Mouse (Mus musculus): ENCODE measurements around the gene Ihh. TPM values are rescaled to one million over a fixed set of nuclear protein-coding genes. Genes with fewer than 3 reads are reported as not detected.

Gene Ihh
- total RNA-seq (2017): not detected in 2 replicates

GRCm38 (mm10) chr1:74951556-74952210 is at the start of gene Ihh:
Gene Ihh, minus strand, starts transcription at chr1:74951672.
- ATAC-seq (replicated peaks in 1 of 2; ENCODE audit: insufficient read depth in 1 of 2, low FRiP score in 2 of 2, low TSS enrichment in 1 of 2, low read depth in 1 of 2, poor library complexity in 2 of 2, severe bottlenecking in 2 of 2): no peak

DNA sequence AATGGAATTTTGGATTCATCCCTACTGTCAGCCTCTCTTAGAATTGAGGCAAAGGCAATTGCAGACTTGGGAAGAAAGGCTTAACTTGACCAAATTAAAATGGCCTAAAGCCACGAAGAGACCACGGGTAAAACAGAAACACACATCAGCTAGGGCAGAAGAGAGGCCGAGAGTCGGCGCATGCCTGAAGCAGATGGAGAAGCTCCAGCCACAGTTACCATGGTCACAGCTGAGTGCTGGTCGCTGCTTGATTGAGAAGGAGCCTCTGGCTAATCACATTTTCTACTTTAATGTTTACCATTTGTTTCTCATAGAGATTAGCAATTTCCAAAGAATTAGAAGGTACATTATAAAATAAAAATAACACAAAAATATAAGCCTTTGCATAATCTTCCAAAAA is 49.7 kb upstream of the Ihh start:
- ATAC-seq (replicated peaks in 1 of 2; ENCODE audit: insufficient read depth in 1 of 2, low FRiP score in 2 of 2, low TSS enrichment in 1 of 2, low read depth in 1 of 2, poor library complexity in 2 of 2, severe bottlenecking in 2 of 2): no peak

DNA sequence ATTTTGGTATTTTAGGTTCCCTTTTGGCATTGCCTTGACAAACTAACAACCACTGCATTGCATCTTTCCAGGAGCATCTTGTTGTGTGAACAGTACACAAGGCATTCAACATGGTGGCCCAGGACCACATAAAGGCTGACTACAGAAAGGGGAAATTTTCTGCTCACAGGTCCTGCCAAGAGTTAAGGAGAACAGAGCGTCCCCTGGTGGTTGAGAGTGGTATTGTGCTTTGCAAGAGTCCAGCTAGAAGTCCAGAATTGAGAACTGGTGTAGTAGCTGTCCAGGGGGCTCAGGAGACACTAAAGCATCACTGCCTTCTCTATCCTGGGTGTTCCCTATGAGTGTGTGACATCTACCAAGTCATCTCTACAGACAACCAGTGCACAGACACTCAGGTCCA is 49.0 kb upstream of the Ihh start:
- peak in 1 of 2 experiments; percentile 32; a peak in 1 of 4 replicates for ATAC-seq (replicated peaks in 1 of 2; ENCODE audit: insufficient read depth in 1 of 2, low FRiP score in 2 of 2, low TSS enrichment in 1 of 2, low read depth in 1 of 2, poor library complexity in 2 of 2, severe bottlenecking in 2 of 2)

DNA sequence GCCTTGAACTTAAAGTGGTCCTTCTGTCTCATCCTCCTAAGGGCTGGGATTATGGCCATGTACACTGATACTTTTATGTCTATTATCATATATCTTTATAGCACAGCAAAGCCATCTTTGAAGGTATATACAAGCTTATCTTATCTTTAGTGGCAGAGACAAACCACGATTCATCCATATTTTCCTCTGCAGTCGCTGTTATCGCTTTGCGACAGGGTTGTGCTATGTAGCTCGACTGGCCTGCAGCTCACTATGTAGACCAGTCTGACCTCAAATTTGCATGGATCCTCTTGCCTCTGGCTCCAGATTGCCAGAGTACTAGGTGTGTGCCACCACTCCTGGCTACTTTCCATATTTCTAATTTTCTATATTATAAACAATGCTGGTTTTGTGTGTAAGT is 47.7 kb upstream of the Ihh start:
- no peak for ATAC-seq (replicated peaks in 1 of 2; ENCODE audit: insufficient read depth in 1 of 2, low FRiP score in 2 of 2, low TSS enrichment in 1 of 2, low read depth in 1 of 2, poor library complexity in 2 of 2, severe bottlenecking in 2 of 2)

GRCm38 (mm10) chr1:74997231-74997630 is 45.8 kb upstream of the Ihh start:
- ATAC-seq (replicated peaks in 1 of 2; ENCODE audit: insufficient read depth in 1 of 2, low FRiP score in 2 of 2, low TSS enrichment in 1 of 2, low read depth in 1 of 2, poor library complexity in 2 of 2, severe bottlenecking in 2 of 2): peak; percentile 32 to 46; a peak in 3 of 4 replicates

- ATAC-seq (replicated peaks in 1 of 2; ENCODE audit: insufficient read depth in 1 of 2, low FRiP score in 2 of 2, low TSS enrichment in 1 of 2, low read depth in 1 of 2, poor library complexity in 2 of 2, severe bottlenecking in 2 of 2): no peak
Measured at GRCm38 (mm10) chr1:74977001-74977400, 25.5 kb upstream of the Ihh start.

GRCm38 (mm10) chr1:74975936-74976335 is 24.5 kb upstream of the Ihh start:
- no peak for ATAC-seq (replicated peaks in 1 of 2; ENCODE audit: insufficient read depth in 1 of 2, low FRiP score in 2 of 2, low TSS enrichment in 1 of 2, low read depth in 1 of 2, poor library complexity in 2 of 2, severe bottlenecking in 2 of 2)

- no peak for ATAC-seq (replicated peaks in 1 of 2; ENCODE audit: insufficient read depth in 1 of 2, low FRiP score in 2 of 2, low TSS enrichment in 1 of 2, low read depth in 1 of 2, poor library complexity in 2 of 2, severe bottlenecking in 2 of 2)
Measured at GRCm38 (mm10) chr1:74973590-74973989, 22.1 kb upstream of the Ihh start.

- ATAC-seq (replicated peaks in 1 of 2; ENCODE audit: insufficient read depth in 1 of 2, low FRiP score in 2 of 2, low TSS enrichment in 1 of 2, low read depth in 1 of 2, poor library complexity in 2 of 2, severe bottlenecking in 2 of 2): no peak
Measured at GRCm38 (mm10) chr1:74971353-74972050, 20.0 kb upstream of the Ihh start.

GRCm38 (mm10) chr1:74967962-74968580 is 16.6 kb upstream of the Ihh start:
- no peak for ATAC-seq (replicated peaks in 1 of 2; ENCODE audit: insufficient read depth in 1 of 2, low FRiP score in 2 of 2, low TSS enrichment in 1 of 2, low read depth in 1 of 2, poor library complexity in 2 of 2, severe bottlenecking in 2 of 2)

DNA sequence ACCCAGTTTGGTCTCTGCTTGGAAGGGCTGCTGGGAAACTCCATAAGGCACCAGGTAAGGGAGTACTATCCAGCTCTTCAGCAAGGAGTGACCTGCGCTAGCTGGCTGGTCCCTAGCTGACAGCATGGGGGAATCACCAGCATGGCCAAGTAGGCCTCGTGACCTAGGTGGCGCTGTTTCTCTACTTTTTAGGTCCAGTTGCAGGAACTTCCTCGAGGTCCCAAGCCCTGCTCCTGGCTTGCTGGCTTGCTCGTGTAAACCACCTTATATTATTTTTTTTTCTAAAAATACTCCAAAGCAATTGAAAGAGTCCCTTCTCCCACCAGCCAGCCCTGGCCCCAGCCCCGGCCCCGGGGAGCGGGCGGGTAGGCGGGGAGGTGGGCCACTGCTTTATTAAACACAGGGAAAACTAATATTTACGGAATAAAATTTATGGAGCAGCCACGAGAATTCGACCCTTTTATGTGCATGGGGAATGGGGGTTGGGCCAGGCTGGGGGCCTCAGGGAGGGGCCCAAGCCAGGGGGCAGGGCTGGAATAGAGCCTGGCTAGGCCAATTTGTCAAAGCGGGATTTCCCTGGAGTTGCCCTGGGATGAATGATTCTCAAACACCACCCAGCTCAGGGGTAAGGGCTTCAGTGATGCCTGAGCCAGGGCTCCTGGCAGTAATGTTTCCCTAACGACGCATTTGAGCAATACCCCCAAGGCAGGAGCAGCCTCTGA is 13.2 kb upstream of the Ihh start:
- peak; percentile 80 to 85 for ATAC-seq (replicated peaks in 1 of 2; ENCODE audit: insufficient read depth in 1 of 2, low FRiP score in 2 of 2, low TSS enrichment in 1 of 2, low read depth in 1 of 2, poor library complexity in 2 of 2, severe bottlenecking in 2 of 2)

DNA sequence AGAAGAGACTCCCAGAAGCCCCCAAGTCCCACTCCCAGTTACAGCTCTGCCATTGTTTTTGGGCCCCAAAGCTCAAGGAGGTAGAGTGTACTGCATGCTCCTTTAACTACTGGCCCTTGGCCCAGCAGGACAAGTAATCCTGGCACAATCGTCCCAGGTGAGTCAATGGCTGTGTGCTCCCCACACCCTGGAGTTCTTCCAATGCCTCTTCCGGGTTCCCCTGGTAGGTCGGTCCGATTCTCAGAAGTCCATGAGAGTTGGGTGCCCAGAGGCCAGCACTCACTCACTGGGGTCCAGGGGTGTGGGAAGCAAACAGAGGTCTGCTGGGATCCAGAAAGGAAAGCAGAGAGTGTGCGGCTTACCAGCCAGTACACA is 11.4 kb upstream of the Ihh start:
- no peak for ATAC-seq (replicated peaks in 1 of 2; ENCODE audit: insufficient read depth in 1 of 2, low FRiP score in 2 of 2, low TSS enrichment in 1 of 2, low read depth in 1 of 2, poor library complexity in 2 of 2, severe bottlenecking in 2 of 2)

DNA sequence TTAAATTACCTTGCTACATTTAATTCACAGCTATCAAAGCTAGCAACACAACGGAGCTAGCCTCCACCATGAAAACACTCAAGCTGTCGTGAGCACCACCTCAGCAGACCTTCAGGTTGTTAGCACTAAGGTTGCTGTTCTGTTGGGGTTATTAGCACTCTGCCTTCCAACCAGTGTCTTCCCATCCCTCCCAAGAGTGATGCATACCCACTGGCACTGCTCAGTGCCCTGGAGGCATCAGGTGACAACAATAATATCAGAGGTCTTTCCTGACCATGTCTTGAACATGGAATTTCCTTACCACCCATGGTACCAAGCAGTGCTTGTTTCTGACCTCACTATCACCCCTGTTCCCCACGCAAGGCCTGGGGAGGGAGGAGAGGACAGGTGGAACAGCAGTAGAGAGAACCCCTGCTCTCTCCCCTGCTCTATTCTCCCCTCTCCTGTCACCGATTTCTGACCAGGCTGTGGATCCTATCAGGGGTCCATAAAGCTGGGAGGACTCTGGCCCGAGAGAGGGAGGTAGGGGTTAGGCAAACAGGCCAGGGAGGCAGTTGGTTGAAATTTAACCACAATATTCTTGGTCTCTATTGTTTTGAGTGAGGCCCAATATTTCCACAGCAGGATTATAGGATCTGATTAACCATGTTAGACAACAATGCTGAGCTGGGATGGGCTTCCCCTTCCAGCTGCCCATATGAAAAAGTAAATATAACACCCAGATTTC is 10.8 kb upstream of the Ihh start:
- no peak for ATAC-seq (replicated peaks in 1 of 2; ENCODE audit: insufficient read depth in 1 of 2, low FRiP score in 2 of 2, low TSS enrichment in 1 of 2, low read depth in 1 of 2, poor library complexity in 2 of 2, severe bottlenecking in 2 of 2)

DNA sequence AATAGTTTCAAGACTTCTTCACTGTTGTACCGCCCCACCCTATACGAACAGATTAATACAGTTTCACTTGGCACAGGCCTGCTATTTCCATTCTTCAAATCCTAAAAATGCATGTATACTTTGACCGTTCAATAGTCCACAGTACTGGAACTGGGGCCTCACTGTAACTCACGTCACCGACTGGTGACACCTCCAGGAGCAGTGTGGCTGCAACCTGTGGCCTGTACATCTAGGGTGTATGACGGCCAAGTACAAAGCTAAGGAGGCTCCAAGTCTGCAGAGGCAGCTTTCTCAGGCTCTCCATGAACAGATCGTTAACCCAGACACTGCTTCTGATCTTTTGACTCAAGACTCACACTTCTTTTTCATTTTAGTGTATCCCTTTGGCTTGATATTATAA is 10.2 kb upstream of the Ihh start:
- ATAC-seq (replicated peaks in 1 of 2; ENCODE audit: insufficient read depth in 1 of 2, low FRiP score in 2 of 2, low TSS enrichment in 1 of 2, low read depth in 1 of 2, poor library complexity in 2 of 2, severe bottlenecking in 2 of 2): no peak

GRCm38 (mm10) chr1:74960059-74960458 is 8.6 kb upstream of the Ihh start:
- no peak for ATAC-seq (replicated peaks in 1 of 2; ENCODE audit: insufficient read depth in 1 of 2, low FRiP score in 2 of 2, low TSS enrichment in 1 of 2, low read depth in 1 of 2, poor library complexity in 2 of 2, severe bottlenecking in 2 of 2)

- ATAC-seq (replicated peaks in 1 of 2; ENCODE audit: insufficient read depth in 1 of 2, low FRiP score in 2 of 2, low TSS enrichment in 1 of 2, low read depth in 1 of 2, poor library complexity in 2 of 2, severe bottlenecking in 2 of 2): no peak
Measured at GRCm38 (mm10) chr1:74950576-74951490, 639 bp downstream of the Ihh start.

Measured in hematopoietic stem cell, adult 5-6 weeks (primary cell).